Mouse (Mus musculus) bone marrow, adult 2 months (tissue): Measurements from ENCODE around the gene Gm27021. TPM values are rescaled to one million over a fixed set of nuclear protein-coding genes. Genes with fewer than 3 reads are reported as not detected.
"Not testable (repeated sequence)": the region's sequence is repeated elsewhere in the genome, so short reads cannot be mapped to it uniquely, and the experiment has no call there.

ENCODE experiments used
- H3K27ac ChIP-seq: fragments of 200-500 bp; 2 replicates; pipeline ENCODE4 v1.5.1; 2012; ENCODE audit warnings: low read depth, mild to moderate bottlenecking, control low read depth, inconsistent platforms, low read length; ENCODE audit not compliant: control insufficient read depth, poor library complexity, insufficient read depth
- H3K4me1 ChIP-seq: fragments of 200-500 bp; 2 replicates; pipeline ENCODE4 v1.6.1; 2011; ENCODE audit warnings: low read length; ENCODE audit not compliant: control insufficient read depth, insufficient read depth
- H3K4me3 ChIP-seq: fragments of 200-500 bp; replicated peaks from 2 replicates; pipeline ENCODE3; 2011; ENCODE audit warnings: mild to moderate bottlenecking, low read depth, low read length, control low read depth; ENCODE audit not compliant: control insufficient read depth
- CTCF ChIP-seq: fragments of 200-500 bp; IDR thresholded peaks from 2 replicates; pipeline ENCODE4 v1.5.1; 2011; ENCODE audit warnings: low read length, control low read depth; ENCODE audit not compliant: control insufficient read depth, insufficient read depth
- POLR2A ChIP-seq: fragments of 200-500 bp; IDR thresholded peaks from 2 replicates; pipeline ENCODE4 v1.6.1; 2011; ENCODE audit warnings: low read depth, mild to moderate bottlenecking, control low read depth, low read length, borderline replicate concordance; ENCODE audit not compliant: control insufficient read depth
- WGBS: fragments of 180-500 bp; shearing (Covaris S2); methylation state at CpG from one replicate; pipeline ENCODE4 v1.1.7; 2018; 5-methylcytosine and 5-hydroxymethylcytosine counted together
- polyA plus RNA-seq: library from polyadenylated mRNA; stranded (reverse); fragments of >200 nt; gene quantifications from 2 replicates; pipeline ENCODE4 v1.2.4, GENCODE M21; 2011; ENCODE audit warnings: low replicate concordance; ENCODE audit not compliant: missing spikeins, insufficient read depth, insufficient read length

The Gm27021 gene
- polyA plus RNA-seq, 1 experiment = not detected

DNA sequence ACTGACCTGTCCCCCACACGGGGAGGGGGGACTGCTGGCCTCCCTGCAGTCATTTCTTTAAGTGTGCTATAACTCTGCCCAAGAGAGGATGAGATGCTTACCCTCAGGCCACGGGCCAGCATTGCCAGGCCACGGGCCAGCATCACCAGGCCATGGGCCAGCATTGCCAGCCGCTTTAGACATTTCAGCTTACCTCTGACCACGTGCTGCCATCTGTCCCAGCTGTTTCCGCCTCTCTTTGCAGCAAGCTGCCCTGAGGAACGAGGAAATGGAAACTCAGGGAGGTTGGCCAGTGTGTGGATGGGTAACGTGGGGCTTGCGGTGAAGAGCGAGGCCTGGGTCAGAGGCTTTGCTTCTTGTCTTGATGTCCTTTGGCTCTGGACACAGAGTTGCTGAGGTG, 13.2 kb upstream of the Gm27021 start:
- TF ChIP-seq CTCF (no peak), POLR2A (no peak)
- WGBS = 52% methylated on average over 10 of the region's 10 CpGs
- H3K4me3 ChIP-seq = no peak overlapping the region
- H3K27ac ChIP-seq = no peak overlapping the region
- H3K4me1 ChIP-seq = peaks cover 4% of the 10 kb centered on the region; the same call in 1 of the 2 replicates

DNA sequence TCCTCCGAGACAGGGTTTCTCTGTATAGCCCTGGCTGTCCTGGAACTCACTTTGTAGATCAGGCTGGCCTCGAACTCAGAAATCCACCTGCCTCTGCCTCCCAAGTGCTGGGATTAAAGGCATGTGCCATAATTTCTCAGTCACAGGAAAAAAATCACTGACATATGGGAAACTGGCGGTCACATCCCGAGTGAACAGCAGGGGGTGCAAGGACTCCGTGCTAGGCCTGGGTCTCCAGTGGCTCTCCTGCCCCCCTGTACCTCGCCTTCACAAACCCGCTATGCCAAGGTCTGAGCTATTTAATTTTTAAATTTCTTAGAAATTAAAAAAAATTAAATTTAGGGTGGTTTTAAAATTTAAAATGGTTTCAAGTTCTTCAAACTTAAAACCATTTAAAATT, 12.5 kb upstream of the Gm27021 start:
- peak; percentile 69 for TF ChIP-seq CTCF
- not testable (repeated sequence) for H3K4me3 ChIP-seq, H3K4me1 ChIP-seq, H3K27ac ChIP-seq
- 27% methylated on average over 7 of the region's 7 CpGs for whole genome bisulfite sequencing

DNA sequence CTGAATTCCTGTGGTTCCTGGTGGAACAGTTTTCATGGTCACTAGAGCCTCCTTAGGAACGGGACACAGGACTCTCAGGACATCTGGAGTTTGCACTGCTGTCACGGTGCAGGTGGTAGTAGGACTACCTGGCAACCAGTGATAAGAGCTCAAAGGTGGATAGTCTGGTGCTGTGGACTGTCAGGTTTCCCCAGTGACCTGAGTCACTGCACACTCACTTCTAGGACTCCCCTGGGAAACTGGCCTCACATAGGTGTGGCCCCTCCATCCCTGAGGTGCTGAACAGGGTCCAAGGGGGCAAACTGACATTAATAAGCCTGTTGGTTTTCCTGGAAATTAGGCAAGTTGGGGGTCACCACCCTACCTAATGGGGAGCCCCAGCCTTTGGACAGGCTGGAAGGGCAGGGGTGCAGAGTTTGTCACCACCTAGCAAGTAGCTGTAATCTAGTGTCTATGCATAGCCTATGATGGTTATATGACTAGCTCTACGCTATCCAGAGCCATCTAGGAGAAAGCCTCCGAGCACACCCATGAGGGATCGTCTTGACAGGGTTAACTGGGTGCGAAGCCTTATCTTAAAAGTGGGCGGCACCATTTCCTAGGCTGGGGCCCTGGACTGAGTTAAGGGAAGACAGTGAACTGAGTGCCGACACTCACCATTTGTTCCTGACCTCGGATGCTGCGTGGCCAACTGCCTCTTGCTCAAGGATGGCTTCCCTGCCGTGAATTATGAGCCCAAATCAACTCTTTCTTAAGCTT, 11.9 kb upstream of the Gm27021 start:
- 43% methylated on average over 11 of the region's 11 CpGs for WGBS
- H3K27ac ChIP-seq = no peak overlapping the region
- H3K4me3 ChIP-seq = no peak overlapping the region
- peaks cover 2% of the 10 kb centered on the region; the same call in 1 of the 2 replicates for H3K4me1 ChIP-seq
- TF ChIP-seq POLR2A = no peak

DNA sequence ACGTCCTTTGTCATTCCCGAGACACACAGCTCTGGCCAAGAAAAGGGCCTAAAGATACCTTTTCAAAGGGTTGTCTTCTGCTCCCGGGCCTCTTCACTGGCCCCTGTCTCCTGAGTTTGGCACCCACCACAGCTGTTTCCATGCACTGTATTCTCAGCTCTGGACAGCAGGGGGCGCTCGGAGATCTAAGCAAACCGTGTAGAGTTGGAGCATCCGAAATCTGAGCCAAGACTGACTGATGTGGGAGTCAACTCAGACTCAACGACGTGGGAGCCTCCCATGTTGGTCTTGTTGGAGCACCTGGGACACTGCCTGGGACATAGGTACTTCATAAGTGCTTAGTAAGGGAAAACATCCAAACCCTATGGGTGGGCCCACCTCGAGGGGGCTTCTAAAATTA, 10.6 kb upstream of the Gm27021 start:
- TF ChIP-seq CTCF (peak; percentile 88), POLR2A (no peak)
- H3K4me1 ChIP-seq = no peaks in the 10 kb centered on the region; the same call in 1 of the 2 replicates
- WGBS = 13% methylated on average over 10 of the region's 10 CpGs
- no peak overlapping the region for H3K27ac ChIP-seq
- no peak overlapping the region for H3K4me3 ChIP-seq

DNA sequence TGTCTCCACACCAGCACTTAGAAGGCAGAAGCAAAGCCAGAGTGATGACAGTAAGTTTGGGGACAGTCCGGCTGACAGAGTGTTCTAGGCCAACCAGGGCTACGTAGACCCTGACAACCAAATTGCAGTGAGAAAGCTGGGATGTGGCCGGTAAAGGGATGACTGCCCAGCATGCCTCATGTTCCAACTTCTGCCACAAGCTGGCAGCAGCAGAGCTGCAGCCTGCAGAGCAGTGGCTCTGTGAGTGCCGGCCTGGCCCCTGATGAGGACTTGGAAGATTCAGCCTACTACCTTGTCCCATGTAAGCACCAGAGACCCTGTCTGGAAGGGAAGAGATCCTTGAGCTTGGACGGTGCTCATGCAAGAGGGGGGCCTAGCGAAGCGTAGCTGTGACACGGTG, 7.8 kb upstream of the Gm27021 start:
- Histone ChIP-seq H3K27ac (no peak overlapping the region), H3K4me3 (no peak overlapping the region), H3K4me1 (no peaks in the 10 kb centered on the region)
- no peak for TF ChIP-seq CTCF
- no peak for TF ChIP-seq POLR2A
- WGBS = 85% methylated on average over 8 of the region's 8 CpGs

DNA sequence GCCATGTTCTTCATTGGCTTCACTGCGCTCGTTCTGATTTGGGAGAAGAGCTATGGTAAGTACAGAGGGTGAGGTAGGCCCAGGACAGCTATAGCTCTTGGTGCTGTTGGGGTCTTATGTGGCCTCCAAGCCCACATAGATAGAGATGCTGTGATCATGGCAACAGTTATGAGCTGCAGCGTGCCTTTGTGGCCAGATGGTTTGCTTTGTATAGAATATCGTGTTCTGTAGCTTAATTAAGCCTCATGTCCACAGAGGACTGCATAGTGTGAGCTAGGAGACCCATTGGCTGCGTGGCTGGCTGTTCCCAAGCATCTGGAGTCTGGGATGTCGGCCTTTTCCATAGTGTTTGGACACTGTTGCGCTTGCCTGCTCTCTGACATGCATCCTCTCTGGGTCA, 5.4 kb upstream of the Gm27021 start:
- Histone ChIP-seq H3K27ac (no peak overlapping the region), H3K4me1 (no peaks in the 10 kb centered on the region; the same call in 1 of the 2 replicates), H3K4me3 (no peak overlapping the region)
- WGBS = 94% methylated on average over 7 of the region's 7 CpGs
- TF ChIP-seq CTCF = no peak
- no peak for TF ChIP-seq POLR2A

DNA sequence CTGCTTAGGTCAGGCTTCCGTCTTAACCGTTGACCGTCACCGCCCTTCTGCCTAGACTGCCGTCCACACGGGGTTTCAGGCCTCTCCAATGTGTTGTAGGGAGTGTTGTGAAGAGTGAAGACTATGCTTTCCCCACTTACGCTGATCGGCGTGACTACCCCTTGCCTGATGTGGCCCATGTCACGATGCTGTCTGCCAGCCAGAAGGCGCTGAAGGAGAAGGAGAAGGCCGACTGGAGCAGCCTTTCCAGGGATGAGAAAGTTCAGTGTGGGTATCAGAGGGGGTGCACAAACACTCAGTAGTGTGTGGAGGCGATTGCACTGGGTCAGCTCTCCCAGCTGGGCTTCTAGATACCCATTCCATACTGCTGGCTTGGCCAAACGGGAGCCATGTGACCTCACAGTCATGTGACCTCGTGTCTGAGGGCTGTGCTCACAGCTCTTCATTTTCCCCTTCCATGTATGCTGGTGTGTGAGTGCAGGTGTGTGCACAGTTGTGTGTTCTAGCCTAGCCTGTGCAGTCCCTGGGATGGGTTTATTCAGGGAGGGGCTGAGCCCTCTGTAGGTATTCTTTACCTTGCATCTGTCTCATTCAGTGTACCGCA, 4.8 kb upstream of the Gm27021 start:
- 92% methylated on average over 16 of the region's 16 CpGs for WGBS
- Histone ChIP-seq H3K27ac (no peak overlapping the region), H3K4me1 (no peaks in the 10 kb centered on the region; the same call in 1 of the 2 replicates), H3K4me3 (no peak overlapping the region)
- TF ChIP-seq CTCF (no peak), POLR2A (no peak)

DNA sequence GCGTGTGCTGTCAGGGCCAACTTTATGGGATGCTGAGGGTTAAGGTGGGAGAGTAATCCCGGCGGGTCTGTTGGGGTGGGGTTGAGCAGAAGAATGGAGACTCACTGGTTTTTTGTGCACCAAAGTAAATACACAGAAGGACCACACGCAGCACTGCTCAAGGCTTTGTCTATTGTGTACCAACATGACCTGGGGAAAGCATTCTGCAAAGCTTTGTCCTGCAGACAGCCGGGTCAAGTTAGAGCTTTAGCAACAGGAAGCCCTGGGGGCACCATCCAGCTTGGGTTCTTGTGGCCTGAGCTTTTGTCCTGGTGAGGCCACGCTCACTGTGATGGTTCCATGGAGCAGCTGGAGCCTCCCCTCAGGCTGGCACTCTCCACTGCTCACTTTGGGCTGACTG, 3.9 kb upstream of the Gm27021 start:
- no peak for TF ChIP-seq POLR2A
- TF ChIP-seq CTCF = no peak
- 84% methylated on average over 6 of the region's 6 CpGs for WGBS
- Histone ChIP-seq H3K27ac (no peak overlapping the region), H3K4me1 (peaks cover 3% of the 10 kb centered on the region; the same call in 1 of the 2 replicates), H3K4me3 (no peak overlapping the region)
